Mouse (Mus musculus): ENCODE results near the gene Rcn3.

DNA sequence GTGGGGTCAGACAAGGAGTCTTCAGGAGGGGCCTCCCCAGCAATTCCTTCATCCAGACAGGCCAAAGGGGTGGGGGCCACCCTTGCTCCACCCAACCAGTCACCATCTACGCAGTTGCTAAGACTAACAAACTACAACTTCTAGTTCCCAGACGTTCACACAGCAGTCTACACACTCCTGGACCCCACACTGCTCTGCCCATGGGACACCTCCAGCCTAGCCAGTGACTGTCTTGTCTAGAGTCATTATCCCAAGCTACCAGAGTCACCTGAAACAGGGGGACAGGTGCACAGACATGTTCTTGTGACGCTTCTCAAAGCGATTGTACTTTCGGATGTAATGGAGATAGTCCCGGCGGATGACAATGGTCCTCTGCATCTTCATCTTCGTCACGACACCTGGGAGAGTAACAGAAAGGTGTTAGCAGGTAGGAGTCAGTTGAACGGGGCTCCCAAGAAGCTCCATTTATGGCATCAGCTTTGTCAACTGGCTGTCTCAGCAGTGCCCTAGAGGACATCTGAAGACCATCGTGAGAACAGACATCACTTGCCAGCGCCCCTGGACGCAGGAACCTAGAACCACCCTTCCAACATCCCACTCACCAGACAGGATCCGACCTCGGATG is 30.7 kb upstream of the Rcn3 start:
- TF ChIP-seq CTCF (IDR thresholded peaks at IDR 0.05; ENCODE audit: control insufficient read depth, insufficient read depth, insufficient replicate concordance, low read depth, low read length) (no peak), POLR2A (IDR thresholded peaks at IDR 0.05; ENCODE audit: control insufficient read depth, low read depth, low read length) (no peak)

Data from testis, adult 2 months (tissue).